Mouse (Mus musculus): Measurements from ENCODE around the gene Nefh.

The Nefh gene

DNA sequence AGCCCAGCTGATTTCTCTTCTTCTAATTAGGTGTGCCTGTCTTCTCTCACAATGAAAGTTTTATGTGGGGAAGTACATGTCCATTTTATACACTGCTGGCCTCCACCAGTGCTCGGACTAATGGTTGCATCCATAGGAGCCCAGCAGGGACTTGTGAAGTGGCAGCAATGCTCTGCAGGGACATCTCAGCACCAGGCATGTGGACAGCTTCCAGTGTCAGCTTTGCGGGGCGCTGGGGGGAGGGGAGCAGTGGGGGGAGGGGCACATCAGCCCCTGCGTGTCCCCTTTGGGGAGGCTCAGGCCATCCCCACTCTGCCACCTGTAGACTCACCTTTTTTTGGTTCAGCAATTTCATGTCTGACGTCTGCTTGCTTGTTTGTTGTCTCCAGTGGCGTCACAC lies 5.5 kb upstream of the Nefh start:
- 11% methylated on average over 6 of the region's 6 CpGs for WGBS

DNA sequence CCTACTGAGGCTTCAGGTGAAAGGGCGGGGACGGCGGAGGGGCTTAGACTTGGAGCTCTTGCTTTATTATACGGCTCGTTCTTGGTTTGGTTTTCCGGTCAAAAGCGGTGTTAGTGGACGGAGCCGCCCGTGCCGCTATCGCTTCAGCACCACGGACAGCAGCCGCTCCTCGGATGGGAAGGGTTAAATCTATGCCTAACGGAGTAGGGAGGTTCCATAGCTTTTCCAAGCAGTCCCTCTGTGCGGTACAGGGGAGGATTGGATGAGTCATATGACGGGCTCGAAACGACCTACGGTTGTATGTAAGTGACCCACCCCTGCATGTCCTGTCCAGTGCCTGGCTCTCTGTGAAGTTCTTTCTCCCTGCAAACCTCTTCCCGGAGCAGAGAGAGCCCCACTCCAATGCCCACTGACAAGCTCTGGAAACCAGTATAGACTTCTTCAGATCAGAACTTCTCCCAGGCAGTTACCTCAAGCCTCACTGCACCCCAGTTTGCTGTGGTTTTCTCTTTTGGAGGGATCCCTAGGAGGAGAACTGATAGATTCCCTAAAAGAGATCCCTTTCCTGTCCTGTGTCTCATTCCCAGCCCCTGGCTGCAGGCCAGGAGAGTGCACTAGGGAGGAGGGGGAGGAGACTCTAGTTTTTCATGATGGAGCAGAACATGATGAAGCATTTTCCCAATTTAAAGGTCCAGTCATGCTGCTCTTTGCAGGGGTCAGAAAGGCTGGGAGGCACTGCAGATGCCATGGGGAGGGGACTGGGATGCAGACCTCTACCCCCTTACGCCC lies 1.6 kb upstream of the Nefh start:
- 6% methylated on average over 23 of the region's 23 CpGs for WGBS

DNA sequence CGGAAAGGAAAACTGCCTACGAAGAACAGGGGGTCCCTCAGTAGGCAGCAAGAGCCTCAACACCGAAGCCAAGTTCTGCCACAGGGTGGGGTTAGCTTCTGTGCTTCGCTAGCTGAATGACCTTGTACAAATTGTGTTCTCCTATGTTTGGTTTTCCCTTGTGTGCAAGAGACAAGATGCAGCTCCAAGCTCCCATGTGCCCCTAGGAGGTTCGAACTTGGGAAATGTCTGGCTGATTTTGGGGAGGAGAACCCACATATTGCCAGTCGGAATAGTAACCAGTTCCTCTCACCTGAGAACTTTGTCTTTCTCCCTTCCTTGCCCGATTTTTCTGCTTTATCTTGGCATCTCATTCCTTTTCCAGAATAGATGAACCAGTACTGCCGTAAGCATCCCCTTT lies 928 bp upstream of the Nefh start:
- WGBS: 13% methylated on average over 8 of the region's 8 CpGs

DNA sequence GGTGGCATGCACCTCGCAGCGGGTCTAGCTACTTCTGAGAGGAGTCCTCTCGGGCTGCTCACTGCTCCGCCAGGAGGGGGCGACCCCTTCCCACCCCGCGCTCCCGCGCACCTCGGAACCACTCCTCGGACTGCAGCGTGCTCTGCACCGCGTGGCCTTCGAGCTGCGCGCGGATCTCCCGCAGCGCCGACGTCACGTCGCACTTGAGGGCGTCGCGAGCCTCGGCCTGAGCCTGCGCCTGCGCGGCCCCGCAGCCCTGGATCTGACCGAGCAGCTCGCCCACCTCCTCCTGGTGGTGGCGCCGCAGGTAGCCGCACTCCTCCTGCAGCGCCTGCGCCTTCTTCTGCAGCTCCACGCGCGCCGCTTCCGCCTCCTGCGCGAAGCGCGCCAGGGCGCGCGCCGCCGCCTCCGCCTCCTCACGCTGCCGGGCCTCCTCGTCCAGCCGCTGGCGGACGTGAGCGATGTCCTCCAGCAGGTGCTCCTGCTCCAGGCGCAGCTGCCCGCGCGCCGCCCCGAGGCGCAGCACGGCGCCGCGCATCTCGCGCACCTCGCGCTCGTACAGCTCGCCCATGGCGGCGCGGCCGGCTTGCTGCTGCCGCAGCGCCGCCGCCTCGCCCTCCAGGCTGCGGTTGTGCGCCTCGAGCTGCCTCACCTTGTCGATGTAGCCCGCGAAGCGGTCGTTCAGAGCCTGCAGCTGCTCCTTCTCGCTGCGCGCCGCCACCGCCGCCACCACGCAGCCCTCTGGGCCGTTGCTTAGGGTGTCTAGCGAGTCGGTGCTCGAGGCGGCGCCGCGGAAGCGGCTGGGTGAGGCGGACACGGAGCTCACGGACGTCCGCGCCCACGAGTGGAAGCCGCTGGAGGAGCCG lies 684 bp downstream of the Nefh start:
- WGBS: under 1% methylated on average over 119 of the region's 120 CpGs

DNA sequence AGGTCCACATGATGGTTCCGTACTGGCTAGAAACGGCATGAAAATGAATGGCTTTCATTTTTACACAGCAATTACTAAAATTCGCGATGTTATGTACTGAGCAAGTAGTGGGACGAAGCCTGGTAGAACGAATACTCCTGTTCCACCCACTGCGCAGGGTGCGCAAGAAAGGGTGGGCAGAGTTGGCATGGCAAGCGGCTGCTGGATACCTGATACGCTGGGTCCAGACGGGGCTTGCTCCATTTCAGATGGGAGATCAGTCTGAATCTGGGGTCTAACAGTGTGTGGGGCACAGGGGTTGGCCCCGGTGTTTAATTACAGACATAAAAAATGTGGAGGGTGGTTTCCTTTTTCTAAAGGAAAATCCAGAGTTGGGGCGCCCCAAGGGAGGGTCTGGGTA lies 1.3 kb downstream of the Nefh start:
- WGBS: 21% methylated on average over 13 of the region's 13 CpGs

DNA sequence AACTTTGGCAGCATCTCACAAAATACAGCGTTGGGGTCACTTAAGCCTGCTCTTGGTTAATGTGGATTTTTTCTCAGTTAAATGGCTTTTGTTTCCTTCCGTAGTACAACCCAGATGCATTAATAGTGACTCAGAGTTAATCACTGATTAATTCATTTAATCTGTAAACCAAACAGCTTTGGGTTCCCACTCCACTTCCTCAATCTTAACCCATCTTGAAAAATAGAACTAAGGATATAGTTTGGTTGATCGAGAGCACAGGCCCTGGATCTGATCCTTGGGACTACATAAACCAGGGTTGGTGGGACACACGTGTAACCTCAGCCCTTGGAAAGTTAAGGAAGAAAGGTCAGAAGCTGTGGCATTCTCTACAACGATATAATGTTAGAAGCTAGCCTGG lies 11.6 kb downstream of the Nefh start:
- 84% methylated on average over 5 of the region's 5 CpGs for WGBS

DNA sequence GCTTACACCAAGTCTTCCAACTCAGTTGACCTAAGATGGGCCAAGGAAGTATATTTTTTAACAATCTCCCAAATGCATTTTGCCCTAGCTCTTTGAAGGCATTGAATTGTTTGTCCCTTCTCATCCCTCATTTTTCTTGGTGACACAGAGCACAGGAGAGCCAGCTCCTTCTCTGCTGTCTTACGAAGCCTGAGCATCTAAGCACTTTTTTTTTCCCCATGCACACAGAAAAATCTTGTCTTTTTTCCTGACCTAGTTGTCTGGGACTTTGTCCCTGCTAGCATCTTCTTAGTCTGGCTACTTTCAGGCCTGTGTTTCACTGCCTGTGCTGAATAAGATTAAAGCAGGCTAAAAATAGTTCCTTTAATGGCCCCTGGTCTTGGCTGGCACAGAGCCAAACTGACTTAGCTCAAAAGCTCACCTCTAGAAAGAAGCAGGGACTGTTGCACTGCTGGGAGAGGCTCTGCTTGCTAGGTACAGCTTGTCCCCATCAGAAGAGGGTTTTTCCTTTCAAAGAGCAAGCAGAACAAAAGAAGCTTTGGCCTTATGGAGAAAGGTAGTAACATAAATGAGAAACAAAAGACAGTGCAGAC lies 16.8 kb downstream of the Nefh start:
- WGBS: 56% methylated on average over 1 of the region's 1 CpGs

DNA sequence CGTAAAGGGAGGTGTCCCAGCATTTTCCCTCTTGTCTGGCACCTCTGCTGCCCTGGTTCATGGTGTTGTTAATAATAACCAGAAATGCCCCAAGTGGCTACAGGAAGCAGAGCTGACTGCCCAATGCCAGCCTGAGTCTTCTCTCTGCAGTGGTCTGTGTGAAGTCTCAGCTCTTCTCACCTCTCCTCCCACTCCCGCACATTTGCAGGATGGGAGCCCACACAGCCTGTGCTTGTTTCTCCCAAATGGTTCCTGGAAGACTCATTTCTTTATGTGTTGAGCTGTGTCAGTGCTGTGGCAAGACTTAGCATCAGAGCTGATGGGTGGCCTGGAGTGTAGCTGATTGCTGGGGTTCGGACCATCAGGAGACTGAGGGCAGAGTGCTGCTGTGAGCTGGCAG lies 20.6 kb downstream of the Nefh start:
- WGBS: 58% methylated on average over 3 of the region's 3 CpGs

DNA sequence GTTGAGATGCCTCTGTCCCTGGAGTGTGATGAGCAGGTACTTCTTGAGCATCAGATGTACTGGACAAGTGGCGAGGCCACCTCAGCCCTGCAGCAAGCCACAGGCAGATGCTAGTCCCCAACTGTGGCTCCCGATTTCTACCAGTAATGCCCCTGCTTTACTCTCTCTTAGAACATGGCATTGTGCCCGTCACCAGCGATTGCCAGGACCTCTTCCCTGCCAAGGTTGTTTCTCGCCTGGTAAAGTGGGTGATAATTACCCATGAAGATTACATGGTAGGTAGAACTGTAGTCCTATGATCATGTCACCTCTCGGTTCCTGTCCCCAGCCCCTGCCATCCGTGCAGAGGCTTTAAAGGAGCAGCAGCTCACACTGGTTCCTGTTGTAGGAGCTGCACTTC lies 26.1 kb downstream of the Nefh start:
- WGBS: 79% methylated on average over 7 of the region's 7 CpGs

DNA sequence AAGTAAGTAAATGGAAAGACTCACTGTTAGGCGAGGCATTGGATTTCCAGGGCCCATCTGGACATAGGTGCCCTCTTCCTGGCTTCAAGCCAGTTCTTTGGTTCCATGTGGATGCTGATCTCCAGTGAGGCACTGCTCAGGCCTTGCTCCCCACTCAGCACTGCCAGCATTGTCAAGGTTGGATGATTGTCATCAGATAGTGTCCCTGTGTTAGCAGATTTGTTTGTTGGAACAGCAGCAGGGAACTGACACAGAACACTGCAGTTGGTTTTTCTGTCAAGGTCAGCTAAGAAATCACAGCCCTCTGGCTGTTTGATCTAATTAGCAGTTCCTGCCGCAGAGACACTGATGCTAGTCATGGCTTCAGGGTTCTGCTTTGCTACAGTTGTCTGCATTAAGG lies 26.6 kb downstream of the Nefh start:
- 73% methylated on average over 2 of the region's 2 CpGs for WGBS

DNA sequence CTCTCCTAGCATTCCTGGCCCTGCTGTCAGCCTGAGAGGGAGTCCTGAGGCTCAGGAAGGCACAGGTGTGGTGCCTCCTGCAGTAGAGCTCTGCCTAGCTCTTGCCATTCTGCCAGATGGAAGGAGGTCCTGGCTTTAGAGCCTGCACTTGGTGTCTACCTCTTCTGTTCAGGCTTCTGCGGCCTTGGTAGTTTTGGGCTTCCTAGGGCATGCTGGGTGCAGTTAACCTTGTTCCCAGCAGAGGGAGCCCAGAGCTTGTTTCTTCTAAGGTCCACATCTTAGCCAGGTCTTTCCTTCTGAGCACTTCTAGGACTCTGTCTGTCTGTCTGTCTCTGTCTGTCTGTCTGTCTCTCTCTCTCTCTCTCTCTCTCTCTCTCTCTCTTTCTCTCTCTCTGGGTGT lies 31.8 kb downstream of the Nefh start:
- 28% methylated on average over 1 of the region's 1 CpGs for WGBS

DNA sequence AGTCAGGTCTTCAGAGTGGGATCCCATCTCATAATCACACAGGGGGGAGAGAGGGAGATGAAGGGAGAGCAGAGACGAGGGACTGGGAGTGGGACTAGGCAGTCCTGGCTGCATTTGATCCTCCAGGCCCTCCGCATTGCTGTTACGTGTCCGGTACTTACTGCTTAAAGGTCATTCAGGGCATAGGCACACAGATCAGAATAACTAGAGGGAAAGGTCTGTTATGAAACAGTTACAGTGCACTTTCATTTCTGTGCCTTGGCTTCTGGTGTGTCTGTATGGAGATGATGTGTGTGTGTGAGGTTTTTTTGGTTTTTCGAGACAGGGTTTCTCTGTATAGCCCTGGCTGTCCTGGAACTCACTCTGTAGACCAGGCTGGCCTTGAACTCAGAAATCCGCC lies 41.6 kb downstream of the Nefh start:
- WGBS: 94% methylated on average over 6 of the region's 6 CpGs

DNA sequence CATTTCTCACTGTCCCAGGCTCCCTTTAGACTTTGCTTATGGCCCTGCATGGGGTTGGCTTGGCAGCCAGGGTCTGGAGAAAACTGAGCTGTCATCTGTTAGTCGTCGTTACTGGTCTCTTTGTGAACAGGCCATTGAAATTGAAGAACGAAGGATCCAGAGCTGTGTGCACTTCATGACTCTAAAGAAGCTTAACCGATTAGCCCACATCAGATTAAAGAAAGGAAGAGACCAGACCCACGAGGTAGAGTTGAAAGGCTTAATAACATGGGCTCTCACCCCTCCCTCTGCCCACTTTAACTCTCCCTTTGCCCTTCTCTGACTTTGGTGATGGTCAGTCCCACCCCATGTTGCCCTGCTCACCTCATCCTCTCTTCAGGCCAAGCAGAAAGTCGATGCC lies 45.9 kb downstream of the Nefh start:
- WGBS: 58% methylated on average over 6 of the region's 6 CpGs

DNA sequence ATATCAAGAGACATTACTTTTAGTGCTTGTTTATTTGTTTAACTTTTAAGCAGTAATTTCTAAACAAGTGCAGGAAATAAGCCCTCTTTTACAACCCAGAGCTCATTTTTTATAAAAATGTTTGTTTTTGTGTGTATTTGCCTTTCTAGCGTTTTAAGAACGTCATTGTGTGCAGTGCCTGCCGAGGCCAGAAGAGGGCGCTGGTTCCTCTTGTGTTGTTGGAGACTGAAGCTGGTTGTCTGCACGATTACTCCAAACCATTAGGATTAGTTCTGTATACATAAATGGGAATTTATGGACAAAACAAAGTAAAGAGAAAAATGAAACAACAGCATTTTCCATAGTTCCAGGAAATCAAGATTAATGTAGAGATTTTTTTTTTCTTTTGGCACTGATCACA lies 47.4 kb downstream of the Nefh start:
- 60% methylated on average over 5 of the region's 5 CpGs for WGBS

DNA sequence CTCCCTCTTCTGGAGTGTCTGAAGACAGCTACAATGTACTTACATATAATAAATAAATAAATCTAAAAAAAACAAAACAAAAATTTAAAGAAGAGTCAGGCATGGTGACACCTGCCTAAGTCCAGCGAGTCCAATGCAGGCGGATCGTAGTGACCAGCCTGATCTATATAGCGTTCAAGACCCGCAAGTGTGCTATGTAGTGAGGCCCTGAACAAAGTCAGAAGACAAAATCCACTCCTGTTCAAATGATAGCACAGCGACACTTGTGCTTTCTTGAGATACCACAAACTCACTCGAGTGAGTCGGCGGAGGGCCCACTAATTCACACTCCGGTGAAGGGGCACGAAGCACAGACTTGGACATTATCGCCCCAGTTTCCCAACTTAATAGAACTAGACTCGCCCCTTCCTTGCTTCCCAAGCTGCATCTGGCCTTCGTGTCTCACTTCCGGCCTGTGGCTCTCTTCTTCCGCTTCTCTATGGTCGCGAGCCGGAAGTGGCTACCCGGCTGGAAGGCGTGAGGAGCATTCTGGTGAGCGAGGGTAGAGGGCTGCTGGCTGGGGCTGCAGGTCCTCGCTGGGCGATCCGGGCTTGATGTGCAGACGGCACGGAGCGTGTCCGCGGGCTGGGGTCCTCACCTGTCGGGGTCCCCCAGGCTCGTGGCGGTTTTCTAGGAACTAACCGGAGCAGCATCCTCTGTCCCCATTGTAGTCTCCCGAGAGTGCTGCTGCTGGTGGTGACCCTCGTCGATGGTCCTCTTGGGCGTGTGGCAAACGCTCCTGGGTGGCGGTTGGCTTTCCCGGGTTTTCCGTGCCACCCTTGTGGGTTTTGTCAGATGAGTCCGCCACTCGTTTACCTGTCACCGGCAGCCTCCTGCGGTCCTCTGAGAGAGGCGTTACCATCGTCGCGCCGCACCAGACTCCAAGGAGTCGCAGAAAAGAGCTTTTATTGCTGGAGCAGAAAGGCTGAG lies 52.7 kb downstream of the Nefh start, which contains the start of gene Thoc5:
TSS of gene Thoc5 (plus strand) at position 473 of the 969 bp plus-strand sequence.
- 2% methylated on average over 52 of the region's 52 CpGs for WGBS

Data from cerebral cortex, adult 2 months (tissue).